In genomic region chr16:20691617-20692016, GRCm38 (mm10) we compare ENCODE assay signal across 22 mouse cellular contexts.
"Had no signal": no experiment of that assay in that cellular context is flagged by ENCODE, and none has a peak within 500 bp of the region (broad histone marks: within the 10 kb centered on the region; RNA-seq: fewer than 3 reads in every experiment).

No protein-coding gene starts in this region.

- H3K9me3 ChIP-seq: intestine, embryonic 15.5 days; kidney, embryonic 15.5 days; limb, embryonic 10.5 days; limb, embryonic 13.5 days; liver, embryonic 13.5 days; lung, embryonic 15.5 days; megakaryocyte, embryonic 14.5 days; midbrain, embryonic 10.5 days; stomach, embryonic 15.5 days had no signal

- DNase-seq: kidney, adult 11 months; kidney, adult 8-10 months; kidney, postnatal 10 days; kidney, postnatal 36 days; liver; liver, embryonic 13.5 days; liver, postnatal 0 days; lung, postnatal 10 days; lung, postnatal 36 days; midbrain, embryonic 14.5 days; right cerebral cortex, adult 18-20 months; right cerebral cortex, postnatal 25 days; spleen, adult 18-20 months; thymus, postnatal 25 days had no signal

- H3K27ac ChIP-seq: intestine, embryonic 15.5 days; limb, embryonic 10.5 days; limb, embryonic 13.5 days; lung, embryonic 15.5 days; stomach, embryonic 15.5 days had no signal

- H3K4me3 ChIP-seq: intestine, embryonic 15.5 days; kidney, embryonic 15.5 days; limb, embryonic 10.5 days; limb, embryonic 13.5 days; liver, embryonic 13.5 days; lung, embryonic 15.5 days; stomach, embryonic 15.5 days had no signal

- H3K9ac ChIP-seq: intestine, embryonic 15.5 days; kidney, embryonic 15.5 days; limb, embryonic 13.5 days; liver, embryonic 13.5 days; liver, postnatal 0 days; lung, embryonic 15.5 days; stomach, embryonic 15.5 days had no signal

- ATAC-seq: intestine, embryonic 15.5 days; liver, postnatal 0 days had no signal

- H3K27me3 ChIP-seq: intestine, embryonic 15.5 days; limb, embryonic 13.5 days; lung, embryonic 15.5 days had no signal

- H3K4me2 ChIP-seq: intestine, embryonic 15.5 days; kidney, embryonic 15.5 days; limb, embryonic 13.5 days; liver, embryonic 13.5 days; lung, embryonic 15.5 days; stomach, embryonic 15.5 days had no signal
